Mouse (Mus musculus): Measurements from ENCODE around the gene Cyren. TPM values are rescaled to one million over a fixed set of nuclear protein-coding genes. Genes with fewer than 3 reads are reported as not detected.

Cyren gene
- polyA plus RNA-seq, 1 experiment from 2014 or later = 11.2 TPM

DNA sequence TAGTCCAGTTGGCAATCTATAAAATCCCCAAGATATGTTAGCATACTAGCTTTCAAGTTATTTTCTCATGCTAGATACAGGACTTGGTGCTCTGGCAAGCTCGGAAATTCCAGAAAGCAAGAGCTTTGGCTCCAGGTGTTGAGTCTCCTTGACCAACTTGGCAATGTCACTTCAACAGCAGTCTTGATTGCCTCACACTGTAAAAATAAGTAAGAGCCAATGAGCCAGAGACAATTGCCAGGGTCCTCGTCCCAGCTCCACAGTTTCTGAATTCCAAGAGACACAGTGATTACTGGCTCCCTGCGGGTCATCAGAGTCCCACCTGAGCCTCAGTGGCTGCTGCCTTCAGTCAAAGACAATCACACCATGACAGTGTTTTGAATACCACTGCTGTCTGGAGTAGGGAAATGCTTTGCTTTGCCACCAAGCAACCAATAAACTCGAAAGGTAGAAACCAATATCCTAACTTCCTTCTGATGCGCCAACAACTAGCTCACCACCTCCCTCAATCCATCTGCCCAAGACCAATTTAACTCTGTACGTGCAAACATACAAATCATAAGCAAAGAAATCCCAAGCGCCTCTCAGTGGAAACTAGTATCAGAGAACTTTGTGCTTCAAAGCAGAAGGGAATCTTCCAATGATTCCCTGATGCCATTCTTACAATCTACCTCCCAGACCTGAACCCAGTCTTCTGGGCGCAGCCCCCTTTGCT is 31.9 kb upstream of the Cyren start:
- Histone ChIP-seq H3K4me1 (replicated peaks) (peaks cover 26% of the 10 kb centered on the region), H3K36me3 (peaks cover 33% of the 10 kb centered on the region), H3K4me2 (peak overlapping the region; percentile 88), H3K27ac (ENCODE audit: poor library complexity, severe bottlenecking) (peak overlapping the region; percentile 85), H3K4me3 (peak overlapping the region; percentile 86), H3K9me3 (replicated peaks) (no peaks in the 10 kb centered on the region), H3K27me3 (replicated peaks) (no peaks in the 10 kb centered on the region), H3K9ac (peak overlapping the region; percentile 83)
- ATAC-seq (ENCODE audit: insufficient number of reproducible peaks, low FRiP score) = no peak
- WGBS = 43% methylated on average over 8 of the region's 8 CpGs

DNA sequence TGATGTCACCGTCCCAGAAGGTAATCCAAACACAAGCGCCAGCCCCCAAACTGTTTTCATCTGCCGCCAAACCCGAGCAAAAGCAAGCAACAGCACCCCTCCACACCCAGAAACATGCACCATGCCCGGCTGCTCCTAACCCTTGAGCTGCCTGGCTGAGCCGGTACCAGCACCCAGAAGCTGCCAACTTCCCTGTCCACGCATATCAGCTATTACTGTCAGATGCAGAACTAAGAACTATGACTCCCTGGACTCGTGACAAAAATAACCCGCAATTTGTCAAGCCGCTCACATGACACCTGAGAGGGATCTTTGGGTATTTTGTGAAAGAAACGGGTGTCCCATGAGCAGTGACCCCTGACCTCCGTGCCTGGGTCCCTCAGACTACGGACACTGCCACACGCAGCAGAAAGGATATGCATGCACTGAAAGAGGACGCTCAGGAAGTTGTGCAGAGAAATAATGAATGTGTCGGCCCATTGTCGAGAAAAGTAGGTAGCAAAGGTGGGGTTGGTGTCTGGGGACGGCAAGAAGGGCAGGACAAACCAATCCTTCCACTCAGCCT is 29.9 kb upstream of the Cyren start:
- Histone ChIP-seq H3K27me3 (replicated peaks) (no peaks in the 10 kb centered on the region), H3K4me1 (replicated peaks) (peaks cover 46% of the 10 kb centered on the region), H3K36me3 (peaks cover 36% of the 10 kb centered on the region), H3K9ac (0 out of 2 replicates have a peak overlapping the region, but pooled peaks have one; percentile 5), H3K4me3 (no peak overlapping the region), H3K4me2 (0 out of 2 replicates have a peak overlapping the region, but pooled peaks have one; percentile 4), H3K27ac (ENCODE audit: poor library complexity, severe bottlenecking) (peak overlapping the region; percentile 7; the same call in 1 of the 2 replicates), H3K9me3 (replicated peaks) (no peaks in the 10 kb centered on the region)
- 78% methylated on average over 18 of the region's 18 CpGs for WGBS
- no peak for ATAC-seq (ENCODE audit: insufficient number of reproducible peaks, low FRiP score)

DNA sequence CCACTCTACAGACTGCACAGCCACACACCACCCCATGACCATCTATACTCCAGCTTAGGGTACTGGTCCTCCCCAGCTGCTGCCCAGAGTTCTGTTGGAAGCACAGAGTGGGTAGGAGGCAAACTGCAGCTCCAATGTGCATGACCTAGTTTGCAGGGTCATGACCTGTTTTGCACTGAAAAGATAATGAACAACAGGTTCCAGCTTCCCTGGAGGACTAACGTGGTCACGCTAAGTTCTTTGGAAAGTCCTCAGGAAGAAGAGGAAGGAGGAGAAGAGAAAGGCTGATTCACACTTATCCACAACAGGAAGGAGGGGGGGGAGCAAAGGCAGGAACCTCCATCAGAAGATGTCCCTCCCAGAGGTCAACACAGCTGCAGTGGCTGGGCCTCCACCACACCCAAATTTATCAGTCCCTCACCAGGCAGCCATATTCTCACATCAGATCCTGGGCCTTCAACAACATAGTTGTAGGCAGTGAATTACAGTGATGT is 29.3 kb upstream of the Cyren start:
- Histone ChIP-seq H3K4me3 (no peak overlapping the region), H3K27ac (ENCODE audit: poor library complexity, severe bottlenecking) (0 out of 2 replicates have a peak overlapping the region, but pooled peaks have one; percentile 12), H3K9ac (0 out of 2 replicates have a peak overlapping the region, but pooled peaks have one; percentile 23), H3K36me3 (peaks cover 36% of the 10 kb centered on the region), H3K4me2 (no peak overlapping the region), H3K4me1 (replicated peaks) (peaks cover 52% of the 10 kb centered on the region), H3K27me3 (replicated peaks) (no peaks in the 10 kb centered on the region), H3K9me3 (replicated peaks) (no peaks in the 10 kb centered on the region)
- peak; percentile 54 for ATAC-seq (ENCODE audit: insufficient number of reproducible peaks, low FRiP score)
- 62% methylated on average over 2 of the region's 2 CpGs for WGBS

DNA sequence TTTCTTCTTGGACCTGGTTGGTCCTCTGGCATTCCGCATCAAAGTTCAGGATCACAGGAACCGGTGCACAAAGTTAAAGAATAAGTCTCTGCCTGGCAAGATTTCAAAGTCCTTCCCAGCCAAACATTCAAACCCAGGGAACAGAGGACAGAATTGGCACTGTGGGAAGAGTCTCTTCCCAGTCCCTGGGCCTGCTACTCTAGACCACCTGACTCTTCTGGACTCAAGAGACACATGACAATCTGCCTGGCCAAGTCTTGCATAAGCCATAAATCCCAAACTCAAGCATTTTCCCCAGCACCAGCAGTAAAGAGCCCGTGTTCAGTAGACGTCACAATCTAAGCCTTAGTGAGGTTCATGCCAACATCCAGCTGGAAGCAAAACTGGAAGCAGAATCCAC is 28.8 kb upstream of the Cyren start:
- ATAC-seq (ENCODE audit: insufficient number of reproducible peaks, low FRiP score) = no peak
- Histone ChIP-seq H3K9ac (no peak overlapping the region), H3K27me3 (replicated peaks) (no peaks in the 10 kb centered on the region), H3K36me3 (peaks cover 36% of the 10 kb centered on the region), H3K4me2 (no peak overlapping the region), H3K27ac (ENCODE audit: poor library complexity, severe bottlenecking) (0 out of 2 replicates have a peak overlapping the region, but pooled peaks have one; percentile 12), H3K4me3 (no peak overlapping the region), H3K9me3 (replicated peaks) (no peaks in the 10 kb centered on the region), H3K4me1 (replicated peaks) (peaks cover 57% of the 10 kb centered on the region)
- WGBS = 94% methylated on average over 4 of the region's 4 CpGs

DNA sequence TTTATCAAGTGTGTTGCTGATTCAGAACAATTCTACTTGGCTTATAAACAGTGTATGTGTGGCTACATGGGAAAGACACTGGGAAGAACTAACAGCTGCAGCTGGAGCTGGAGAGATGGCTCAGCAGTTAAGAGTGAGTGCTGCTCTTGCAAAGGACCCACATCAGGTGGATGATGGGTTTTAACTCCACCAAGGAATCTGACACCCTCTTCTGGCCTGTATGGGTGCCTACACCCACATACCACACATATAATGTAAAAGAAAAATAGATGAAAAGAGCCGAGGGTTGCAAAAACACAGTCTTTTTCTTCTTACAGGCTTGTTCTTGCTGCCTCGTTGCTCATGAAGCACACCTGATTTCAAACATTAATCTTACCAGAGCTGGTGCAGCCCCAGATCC is 28.3 kb upstream of the Cyren start:
- Histone ChIP-seq H3K9ac (no peak overlapping the region), H3K4me2 (no peak overlapping the region), H3K36me3 (peaks cover 40% of the 10 kb centered on the region), H3K27me3 (replicated peaks) (no peaks in the 10 kb centered on the region), H3K4me1 (replicated peaks) (peaks cover 62% of the 10 kb centered on the region), H3K27ac (ENCODE audit: poor library complexity, severe bottlenecking) (no peak overlapping the region), H3K4me3 (no peak overlapping the region), H3K9me3 (replicated peaks) (no peaks in the 10 kb centered on the region)
- ATAC-seq (ENCODE audit: insufficient number of reproducible peaks, low FRiP score) = no peak
- 76% methylated on average over 2 of the region's 2 CpGs for WGBS

DNA sequence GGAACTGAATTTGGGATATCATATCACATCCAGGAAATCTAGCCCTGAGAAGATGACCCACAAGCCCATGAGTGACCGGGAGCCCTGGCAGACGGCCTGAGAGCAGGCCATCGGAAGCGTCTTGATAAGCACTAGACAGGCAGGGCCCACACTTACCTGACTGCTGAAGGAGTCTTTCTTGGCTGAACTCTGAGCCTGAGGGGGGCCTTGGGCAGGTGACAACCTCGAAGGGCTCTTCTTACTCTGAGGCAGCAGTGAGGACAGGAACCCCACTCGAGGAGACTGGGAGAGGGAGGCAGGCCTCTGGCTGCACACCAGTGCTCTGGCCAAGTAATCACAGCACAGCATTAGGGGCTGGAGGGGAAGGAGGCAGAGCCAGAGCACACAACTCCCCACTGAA is 26.5 kb upstream of the Cyren start:
- WGBS = 37% methylated on average over 6 of the region's 6 CpGs
- Histone ChIP-seq H3K9me3 (replicated peaks) (no peaks in the 10 kb centered on the region), H3K9ac (peak overlapping the region; percentile 48), H3K4me1 (replicated peaks) (peaks cover 70% of the 10 kb centered on the region), H3K27me3 (replicated peaks) (no peaks in the 10 kb centered on the region), H3K27ac (ENCODE audit: poor library complexity, severe bottlenecking) (peak overlapping the region; percentile 57), H3K4me3 (no peak overlapping the region), H3K4me2 (peak overlapping the region; percentile 35), H3K36me3 (peaks cover 48% of the 10 kb centered on the region)
- ATAC-seq (ENCODE audit: insufficient number of reproducible peaks, low FRiP score) = no peak

DNA sequence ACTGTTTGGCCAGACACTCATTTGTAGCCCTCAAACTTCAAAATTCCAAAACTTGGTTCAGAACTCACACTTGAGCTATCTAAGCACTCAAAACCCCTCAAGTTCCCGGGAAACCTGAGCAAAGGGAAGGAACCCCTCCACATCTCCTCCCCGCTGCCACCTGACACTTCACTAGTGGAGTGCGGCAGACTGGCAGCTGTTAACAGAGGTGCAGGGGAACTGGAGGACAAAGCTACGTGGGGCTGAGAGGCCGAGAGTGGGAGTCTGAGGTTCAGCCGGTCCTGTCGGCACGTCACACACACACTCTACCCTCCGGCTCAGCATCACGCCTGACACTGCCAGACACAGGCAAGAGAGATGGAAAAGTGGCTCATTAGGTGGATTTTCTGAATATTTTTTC is 26.0 kb upstream of the Cyren start:
- Histone ChIP-seq H3K27ac (ENCODE audit: poor library complexity, severe bottlenecking) (peak overlapping the region; percentile 57), H3K9ac (peak overlapping the region; percentile 48; the same call in 1 of the 2 replicates), H3K4me2 (peak overlapping the region; percentile 35), H3K36me3 (peaks cover 48% of the 10 kb centered on the region), H3K9me3 (replicated peaks) (no peaks in the 10 kb centered on the region), H3K4me1 (replicated peaks) (peaks cover 73% of the 10 kb centered on the region), H3K4me3 (no peak overlapping the region), H3K27me3 (replicated peaks) (no peaks in the 10 kb centered on the region)
- ATAC-seq (ENCODE audit: insufficient number of reproducible peaks, low FRiP score) = no peak
- 45% methylated on average over 10 of the region's 10 CpGs for WGBS

DNA sequence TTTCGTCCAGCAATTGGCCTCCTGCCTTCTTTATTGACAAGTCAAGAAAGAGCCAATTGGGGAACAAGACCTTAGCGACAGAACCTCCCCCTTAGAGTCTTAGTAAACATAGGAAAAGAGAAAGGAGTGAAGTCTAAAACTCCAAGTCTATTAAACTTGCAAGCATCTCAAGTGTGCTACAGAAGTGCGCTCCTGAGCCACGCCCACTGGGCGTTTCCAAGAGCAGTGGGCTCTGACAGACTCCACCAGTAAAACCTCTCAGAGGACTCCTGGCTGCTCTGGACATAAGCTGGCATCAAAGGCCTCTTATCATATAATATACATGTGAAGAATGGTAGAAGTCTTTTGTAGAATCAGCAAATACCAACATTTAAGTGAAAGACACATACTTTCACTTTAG is 25.6 kb upstream of the Cyren start:
- WGBS = 79% methylated on average over 5 of the region's 5 CpGs

DNA sequence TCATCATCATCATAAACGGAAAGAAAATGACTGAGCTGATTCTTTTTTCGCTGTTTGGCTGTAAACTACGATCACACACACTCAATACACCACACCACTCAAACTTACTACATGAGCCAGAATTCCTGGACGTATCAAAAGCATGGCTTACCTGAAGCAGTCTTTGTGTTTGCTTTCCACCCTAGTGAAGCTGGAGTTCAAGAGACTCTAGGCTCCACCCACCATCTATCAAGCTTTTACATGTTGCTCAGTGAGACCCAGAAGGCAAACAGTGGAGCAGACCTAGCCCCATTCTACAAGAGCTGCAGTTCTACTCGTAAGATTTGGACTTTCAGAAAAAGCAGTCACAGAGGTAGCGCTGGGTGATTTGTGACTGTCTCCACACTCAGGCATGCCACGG is 24.7 kb upstream of the Cyren start:
- H3K4me3 ChIP-seq = no peak overlapping the region
- no peaks in the 10 kb centered on the region for H3K9me3 ChIP-seq (replicated peaks)
- peak overlapping the region; percentile 36 for H3K4me2 ChIP-seq
- H3K27me3 ChIP-seq (replicated peaks) = no peaks in the 10 kb centered on the region
- peaks cover 49% of the 10 kb centered on the region for H3K36me3 ChIP-seq
- peaks cover 68% of the 10 kb centered on the region for H3K4me1 ChIP-seq (replicated peaks)
- no peak overlapping the region for H3K9ac ChIP-seq
- ATAC-seq (ENCODE audit: insufficient number of reproducible peaks, low FRiP score) = no peak
- peak overlapping the region; percentile 57 for H3K27ac ChIP-seq (ENCODE audit: poor library complexity, severe bottlenecking)
- 74% methylated on average over 7 of the region's 7 CpGs for WGBS

More for the DNA sequence above, 25.6 kb upstream of the Cyren start:
- peak overlapping the region; percentile 57 for H3K27ac ChIP-seq (ENCODE audit: poor library complexity, severe bottlenecking)
- ATAC-seq (ENCODE audit: insufficient number of reproducible peaks, low FRiP score) = no peak
- peaks cover 73% of the 10 kb centered on the region for H3K4me1 ChIP-seq (replicated peaks)
- H3K4me3 ChIP-seq = no peak overlapping the region
- peaks cover 49% of the 10 kb centered on the region for H3K36me3 ChIP-seq
- H3K9me3 ChIP-seq (replicated peaks) = no peaks in the 10 kb centered on the region
- no peak overlapping the region for H3K9ac ChIP-seq
- no peaks in the 10 kb centered on the region for H3K27me3 ChIP-seq (replicated peaks)
- H3K4me2 ChIP-seq = no peak overlapping the region

DNA sequence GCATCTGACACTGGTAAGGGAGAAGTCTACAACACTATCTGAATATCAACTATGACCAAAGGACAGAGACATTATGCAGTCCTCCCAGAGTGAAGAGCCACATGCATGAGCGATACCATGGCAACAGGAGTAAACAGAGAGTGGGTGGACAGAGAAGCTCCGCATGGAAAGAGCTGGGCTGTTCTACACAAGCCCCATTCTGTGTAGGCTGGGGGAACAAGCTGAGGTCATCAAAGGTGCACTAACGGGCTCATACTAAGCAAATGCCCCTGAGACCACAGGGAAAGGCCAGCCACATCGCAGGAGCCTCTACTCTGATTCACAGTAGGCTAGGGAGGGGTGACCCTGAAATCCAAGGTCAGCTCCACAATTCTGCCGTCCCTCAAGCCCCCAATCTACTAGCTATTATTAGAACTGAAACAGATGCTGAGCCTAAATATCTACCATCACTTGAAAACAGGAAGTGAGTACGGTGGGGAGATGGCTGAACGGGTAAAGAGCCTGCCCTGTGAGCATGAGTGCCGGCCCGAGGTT is 24.1 kb upstream of the Cyren start:
- Histone ChIP-seq H3K4me1 (replicated peaks) (peaks cover 62% of the 10 kb centered on the region), H3K27me3 (replicated peaks) (no peaks in the 10 kb centered on the region), H3K27ac (ENCODE audit: poor library complexity, severe bottlenecking) (peak overlapping the region; percentile 57), H3K4me2 (peak overlapping the region; percentile 36), H3K9ac (0 out of 2 replicates have a peak overlapping the region, but pooled peaks have one; percentile 34), H3K9me3 (replicated peaks) (no peaks in the 10 kb centered on the region), H3K4me3 (no peak overlapping the region), H3K36me3 (peaks cover 46% of the 10 kb centered on the region)
- no peak for ATAC-seq (ENCODE audit: insufficient number of reproducible peaks, low FRiP score)
- WGBS = 26% methylated on average over 9 of the region's 9 CpGs

DNA sequence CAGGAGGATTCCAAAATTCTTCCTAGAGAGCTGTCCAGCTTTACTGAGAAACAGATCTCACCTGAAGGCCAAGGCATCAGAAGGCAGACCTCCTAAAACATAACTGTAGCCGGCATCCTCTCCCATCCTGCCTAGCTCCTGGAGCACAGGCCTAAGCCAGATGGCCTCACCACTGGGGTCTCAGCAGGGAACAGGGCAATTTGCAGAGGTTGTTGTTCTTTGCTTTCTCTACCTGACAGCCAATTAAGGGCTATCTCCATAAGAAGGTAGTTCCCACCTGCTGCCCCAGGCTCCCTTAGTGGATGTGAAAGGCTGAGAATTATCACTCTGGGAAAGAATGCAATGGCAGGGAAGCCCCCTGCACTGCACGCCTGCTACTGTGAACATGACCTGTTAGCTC is 23.1 kb upstream of the Cyren start:
- Histone ChIP-seq H3K9ac (no peak overlapping the region), H3K27me3 (replicated peaks) (no peaks in the 10 kb centered on the region), H3K36me3 (peaks cover 43% of the 10 kb centered on the region), H3K27ac (ENCODE audit: poor library complexity, severe bottlenecking) (no peak overlapping the region), H3K9me3 (replicated peaks) (no peaks in the 10 kb centered on the region), H3K4me1 (replicated peaks) (peaks cover 59% of the 10 kb centered on the region), H3K4me3 (no peak overlapping the region), H3K4me2 (no peak overlapping the region)
- 70% methylated on average over 2 of the region's 2 CpGs for WGBS
- no peak for ATAC-seq (ENCODE audit: insufficient number of reproducible peaks, low FRiP score)
